Mouse (Mus musculus) thymus, postnatal 10 days (tissue): ENCODE measurements around the gene 2310034G01Rik.

Experiments used
- DNase-seq, 2 experiments: peaks; one replicate each; pipeline ENCODE4 v3.0.0; 2021; ENCODE audit warnings: low spot score in 2 of 2

2310034G01Rik gene

DNA sequence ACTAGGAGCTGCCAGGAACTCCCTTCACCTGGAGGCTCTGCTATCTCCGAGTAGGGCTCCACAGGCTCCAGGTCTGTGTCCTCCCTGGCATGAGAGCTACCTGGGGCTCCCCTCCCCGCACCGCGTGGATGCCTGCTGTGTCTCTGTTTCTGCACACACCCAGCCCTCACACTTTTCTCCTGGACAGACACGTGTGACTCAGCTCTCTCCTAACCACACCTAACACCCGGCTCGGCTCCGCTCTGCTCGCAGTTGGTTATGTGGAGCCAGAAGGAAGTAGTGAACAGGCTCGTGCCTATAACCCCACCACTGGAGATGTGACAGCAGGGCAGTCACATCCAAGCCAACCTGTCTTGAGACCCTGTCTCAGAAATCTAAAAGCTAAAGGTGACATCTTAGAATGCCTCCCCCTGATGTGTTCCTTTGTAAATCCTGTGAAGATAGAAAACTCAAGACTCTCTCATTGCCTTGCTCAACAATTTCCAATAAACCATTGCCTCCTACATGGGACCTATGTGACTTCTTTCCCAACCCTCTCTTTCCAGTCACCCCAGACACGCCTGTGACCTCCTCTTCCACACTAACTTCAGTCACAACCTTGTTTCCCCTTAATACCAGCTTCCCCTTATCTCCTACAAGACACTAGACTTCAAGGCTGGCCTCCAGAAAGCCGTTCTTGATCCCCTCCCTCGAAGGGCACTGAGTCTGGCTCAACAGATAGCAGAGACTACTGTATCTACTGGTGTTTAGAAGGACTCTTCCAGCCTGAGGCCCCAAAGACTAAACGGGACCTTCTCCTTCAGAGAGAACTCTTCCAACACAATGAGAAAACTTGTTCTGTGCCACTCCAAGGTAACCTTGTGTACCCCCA is 35.0 kb downstream of the 2310034G01Rik start:
- DNase-seq: no peak

- DNase-seq: peak in 1 of 2 experiments; percentile 9
Measured at GRCm38 (mm10) chr19:46314151-46314601, 35.9 kb downstream of the 2310034G01Rik start.

GRCm38 (mm10) chr19:46313591-46313990 is 36.5 kb downstream of the 2310034G01Rik start:
- DNase-seq: no peak

- DNase-seq: no peak
Measured at GRCm38 (mm10) chr19:46313116-46313515, 37.0 kb downstream of the 2310034G01Rik start.

DNA sequence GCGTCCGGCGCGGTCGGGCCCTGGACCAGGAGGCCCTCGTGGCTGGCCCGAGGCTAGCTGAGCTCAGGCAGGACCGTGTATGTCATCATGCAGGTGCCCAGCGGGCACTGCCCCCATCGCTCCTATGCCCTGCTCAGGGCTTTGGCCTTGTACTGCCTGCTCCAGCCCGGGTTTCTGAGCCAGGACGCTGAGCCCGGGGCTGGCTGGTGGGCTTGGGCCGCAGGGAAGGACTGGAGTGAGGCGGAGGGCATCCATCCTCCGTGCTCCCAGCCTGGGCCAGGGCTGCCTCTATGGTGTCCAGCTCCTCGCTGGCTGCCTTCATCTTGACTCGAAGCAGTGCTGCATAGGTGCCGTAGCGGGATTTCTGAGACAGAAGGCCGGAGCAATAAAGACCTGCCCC is 37.5 kb downstream of the 2310034G01Rik start:
- no peak for DNase-seq

- no peak for DNase-seq
Measured at GRCm38 (mm10) chr19:46311341-46311740, 38.8 kb downstream of the 2310034G01Rik start.

DNA sequence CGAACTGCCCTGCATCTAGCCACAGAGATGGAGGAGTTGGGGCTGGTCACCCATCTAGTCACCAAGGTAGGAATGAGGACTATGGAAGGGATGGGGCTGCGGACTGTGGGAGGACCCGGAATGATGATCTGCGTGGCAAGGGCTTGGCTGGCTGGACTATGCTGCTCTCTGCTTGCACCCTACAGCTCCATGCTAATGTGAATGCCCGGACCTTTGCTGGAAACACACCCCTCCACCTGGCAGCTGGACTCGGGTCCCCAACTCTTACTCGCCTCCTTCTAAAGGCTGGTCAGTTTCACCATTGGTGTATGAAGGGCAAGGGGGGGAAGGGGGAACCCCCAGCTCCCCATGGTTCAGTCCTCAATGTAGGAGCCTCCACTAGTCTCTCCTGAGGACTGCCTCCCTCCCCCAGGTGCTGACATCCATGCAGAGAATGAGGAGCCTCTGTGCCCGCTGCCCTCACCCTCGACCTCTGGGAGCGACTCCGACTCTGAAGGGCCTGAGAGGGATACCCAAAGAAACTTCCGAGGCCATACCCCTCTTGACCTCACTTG is 39.7 kb downstream of the 2310034G01Rik start:
- DNase-seq: no peak

DNA sequence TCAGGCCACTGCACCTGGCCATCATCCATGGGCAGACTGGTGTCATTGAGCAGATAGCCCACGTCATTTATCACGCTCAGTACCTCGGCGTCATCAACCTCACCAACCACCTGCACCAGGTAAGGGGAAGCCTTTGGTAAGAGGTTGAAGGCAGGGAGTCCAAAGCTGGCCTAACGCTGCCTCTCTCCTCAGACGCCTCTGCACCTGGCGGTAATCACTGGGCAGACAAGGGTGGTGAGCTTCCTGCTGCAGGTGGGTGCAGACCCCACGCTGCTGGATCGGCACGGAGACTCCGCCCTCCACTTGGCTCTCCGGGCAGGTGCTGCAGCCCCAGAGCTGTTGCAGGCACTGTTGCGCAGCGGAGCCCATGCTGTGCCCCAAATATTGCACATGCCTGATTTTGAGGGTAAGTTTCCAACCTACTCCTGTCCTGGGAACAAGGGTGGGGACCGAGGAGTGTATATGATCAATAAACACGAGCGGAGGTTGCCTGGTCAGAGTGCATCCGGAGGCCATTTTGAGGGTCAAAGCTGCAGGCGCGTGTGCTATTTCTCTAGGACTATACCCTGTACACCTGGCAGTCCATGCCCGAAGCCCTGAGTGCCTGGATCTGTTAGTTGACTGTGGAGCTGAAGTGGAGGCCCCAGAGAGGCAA is 40.3 kb downstream of the 2310034G01Rik start:
- DNase-seq: no peak

DNA sequence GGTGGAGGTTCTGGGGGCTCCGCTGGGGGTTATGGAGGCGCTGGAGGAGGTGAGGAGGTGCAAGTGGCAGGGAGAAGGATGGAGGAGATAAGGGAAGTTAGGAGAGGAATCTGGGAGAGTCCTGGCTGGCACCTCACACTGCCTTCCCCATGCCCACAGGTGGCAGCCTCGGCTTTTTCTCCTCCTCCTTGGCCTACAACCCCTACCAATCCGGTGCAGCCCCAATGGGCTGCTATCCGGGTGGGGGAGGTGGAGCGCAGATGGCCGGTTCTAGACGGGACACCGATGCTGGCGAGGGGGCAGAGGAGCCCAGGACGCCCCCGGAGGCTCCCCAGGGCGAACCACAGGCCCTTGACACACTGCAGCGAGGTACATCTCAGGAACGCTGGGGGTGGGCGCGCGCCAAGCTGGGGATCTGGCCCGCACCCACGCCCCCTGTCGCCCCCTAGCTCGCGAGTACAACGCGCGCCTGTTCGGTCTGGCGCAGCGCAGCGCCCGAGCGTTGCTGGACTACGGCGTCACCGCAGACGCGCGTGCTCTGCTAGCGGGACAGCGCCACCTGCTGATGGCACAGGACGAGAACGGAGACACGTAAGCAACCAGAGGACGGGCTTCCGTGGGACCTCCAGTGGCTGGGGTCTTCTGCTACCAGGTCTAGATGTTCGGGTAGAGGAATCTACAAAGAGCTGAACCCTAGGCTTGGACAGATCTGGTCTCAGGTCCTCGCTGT is 41.2 kb downstream of the 2310034G01Rik start:
- DNase-seq: peak; percentile 73 to 93

- DNase-seq: no peak
Measured at GRCm38 (mm10) chr19:46308303-46308702, 41.8 kb downstream of the 2310034G01Rik start.

- no peak for DNase-seq
Measured at GRCm38 (mm10) chr19:46307781-46308180, 42.3 kb downstream of the 2310034G01Rik start.

DNA sequence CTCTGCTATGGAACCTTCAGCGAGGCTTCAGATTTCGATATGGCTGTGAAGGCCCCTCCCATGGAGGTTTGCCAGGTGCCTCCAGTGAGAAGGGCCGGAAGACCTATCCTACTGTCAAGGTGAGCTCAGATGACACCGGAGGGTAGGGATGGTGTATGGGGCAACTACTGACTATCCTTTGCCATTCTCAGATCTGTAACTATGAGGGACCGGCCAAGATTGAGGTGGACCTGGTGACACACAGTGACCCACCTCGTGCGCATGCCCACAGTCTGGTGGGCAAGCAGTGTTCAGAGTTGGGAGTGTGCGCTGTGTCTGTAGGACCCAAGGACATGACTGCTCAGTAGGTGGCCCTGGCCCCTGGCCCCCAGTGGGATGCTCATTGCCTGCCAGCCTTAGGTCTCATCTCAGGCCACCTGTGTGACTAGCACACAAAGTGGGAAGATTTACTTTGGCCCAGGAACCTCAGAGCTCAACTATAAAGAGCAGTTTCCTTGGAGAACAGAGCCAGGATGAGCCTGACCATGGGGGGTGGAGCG is 43.3 kb downstream of the 2310034G01Rik start:
- DNase-seq: no peak

DNA sequence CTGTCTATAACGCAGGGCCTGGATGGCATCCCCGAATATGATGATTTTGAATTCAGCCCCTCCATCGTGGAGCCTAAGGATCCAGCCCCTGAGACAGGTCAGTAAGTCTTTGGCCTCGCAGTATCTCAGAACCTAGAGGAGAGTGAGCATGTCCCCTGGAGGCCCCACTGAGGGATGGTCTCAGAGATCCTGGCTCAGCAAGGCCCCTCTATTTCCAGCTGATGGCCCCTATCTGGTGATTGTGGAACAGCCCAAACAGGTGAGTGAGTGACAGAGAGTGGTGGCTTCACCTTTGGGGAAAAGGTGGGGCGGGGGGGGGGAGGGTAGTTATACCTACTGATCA is 43.9 kb downstream of the 2310034G01Rik start:
- no peak for DNase-seq

DNA sequence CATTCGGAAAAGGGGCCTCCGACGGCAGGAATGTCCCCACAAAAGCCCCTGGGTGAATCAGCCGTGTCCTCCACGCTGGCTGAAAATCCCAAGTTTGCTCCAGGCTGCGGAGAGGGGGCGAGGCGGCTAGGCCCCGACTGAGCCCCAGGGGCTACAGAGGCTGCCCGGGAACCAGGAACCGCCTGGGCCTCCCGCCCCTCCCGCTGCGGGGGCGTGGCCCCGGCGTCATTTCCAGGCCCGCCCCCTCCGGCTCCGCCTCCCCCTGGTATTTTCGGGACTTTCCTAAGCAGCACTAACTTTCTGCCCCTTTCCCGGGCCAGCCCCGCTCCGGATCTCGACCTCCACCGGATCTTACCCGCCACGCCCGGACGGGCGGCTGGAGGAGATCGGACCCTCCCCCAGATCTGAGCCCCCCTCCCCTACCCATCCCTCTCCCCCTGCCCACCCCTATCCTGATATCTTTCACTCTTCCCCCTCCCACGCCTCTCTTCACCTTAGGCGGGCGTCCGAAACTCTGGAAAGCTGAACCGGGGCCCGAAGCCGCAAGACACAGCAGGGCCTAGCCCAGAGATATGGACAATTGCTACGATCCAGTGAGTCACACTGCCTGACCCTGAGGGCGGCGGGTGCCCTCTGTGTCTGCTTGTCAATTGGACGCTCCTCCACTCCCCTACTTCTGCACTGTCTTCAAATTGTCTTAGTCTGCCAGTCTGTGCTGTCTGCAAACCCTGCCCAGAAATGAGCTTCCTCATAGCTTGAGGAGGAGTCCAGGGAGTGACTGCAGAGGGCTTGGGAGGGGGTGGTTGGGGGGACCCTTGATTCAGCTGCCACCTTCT is 44.5 kb downstream of the 2310034G01Rik start:
- DNase-seq: peak; percentile 82 to 88

DNA sequence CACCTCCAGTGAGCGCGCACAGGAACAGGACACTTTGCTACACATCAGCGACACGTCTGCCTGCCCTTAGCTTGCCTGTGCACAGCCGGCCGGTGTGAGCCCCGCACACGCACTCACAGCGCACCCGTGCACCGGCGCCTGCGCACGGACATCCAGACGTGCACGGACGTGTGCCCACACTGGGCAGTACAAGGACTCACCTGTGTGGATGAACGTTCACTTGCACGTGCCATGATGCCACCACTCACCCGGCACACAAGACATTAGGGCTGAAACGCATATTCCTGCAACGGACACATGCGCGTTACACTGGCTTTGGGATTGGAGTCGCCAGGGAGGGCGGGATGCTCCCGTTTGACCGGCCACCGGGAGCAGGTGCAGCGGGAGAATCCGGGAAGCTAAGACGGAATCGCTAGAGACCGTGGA is 45.2 kb downstream of the 2310034G01Rik start:
- no peak for DNase-seq

GRCm38 (mm10) chr19:46304216-46304841 is 45.8 kb downstream of the 2310034G01Rik start, which contains the start of gene Nfkb2:
Nfkb2 (plus strand) TSS chr19:46304320.
- peak; percentile 76 to 79 for DNase-seq

DNA sequence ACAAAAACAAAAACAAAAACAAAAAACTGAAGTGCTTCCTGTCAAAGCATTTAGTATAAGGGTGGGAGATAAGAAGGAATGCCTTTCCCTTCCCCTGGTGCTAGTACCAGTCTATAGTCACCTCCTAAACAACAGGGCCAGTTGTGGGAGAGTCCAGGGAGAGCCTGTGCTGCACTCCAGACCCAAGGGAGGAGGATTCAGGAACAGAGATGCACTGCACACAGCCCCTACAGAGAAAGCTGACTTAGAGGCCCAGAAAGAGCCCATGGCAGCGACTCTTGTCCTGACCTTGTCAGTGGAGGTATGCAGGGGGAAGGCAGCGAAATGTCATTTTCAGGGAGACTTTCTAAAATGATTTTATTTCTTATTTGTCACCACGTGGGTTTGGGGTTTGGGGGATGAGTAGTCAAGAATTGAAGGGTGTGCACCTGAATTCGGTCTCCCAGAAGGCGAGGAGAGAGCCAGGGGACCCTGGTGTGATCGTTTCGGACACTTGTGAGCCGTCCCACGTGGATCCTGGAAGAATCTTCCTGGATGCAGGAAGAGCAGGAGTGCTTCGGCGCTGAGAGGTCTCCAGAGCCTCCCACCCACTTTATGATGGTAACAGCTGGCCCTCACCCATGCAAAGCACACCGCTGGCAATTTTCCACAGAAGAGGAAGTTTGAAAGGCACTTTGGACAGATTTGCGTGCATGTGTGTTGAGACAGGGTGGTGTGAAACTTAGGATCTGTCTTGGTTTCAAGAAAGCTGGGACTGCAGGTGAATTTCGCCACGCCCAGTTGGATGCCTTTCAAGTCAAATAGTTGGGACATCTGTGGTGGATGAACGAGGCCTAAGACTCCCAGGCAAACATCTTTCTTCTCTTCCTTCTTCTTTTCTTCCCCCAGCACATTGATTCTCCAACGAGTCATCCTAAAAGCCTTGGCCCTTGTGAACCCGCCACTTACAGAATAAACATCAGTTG is 46.6 kb downstream of the 2310034G01Rik start:
- no peak for DNase-seq

DNA sequence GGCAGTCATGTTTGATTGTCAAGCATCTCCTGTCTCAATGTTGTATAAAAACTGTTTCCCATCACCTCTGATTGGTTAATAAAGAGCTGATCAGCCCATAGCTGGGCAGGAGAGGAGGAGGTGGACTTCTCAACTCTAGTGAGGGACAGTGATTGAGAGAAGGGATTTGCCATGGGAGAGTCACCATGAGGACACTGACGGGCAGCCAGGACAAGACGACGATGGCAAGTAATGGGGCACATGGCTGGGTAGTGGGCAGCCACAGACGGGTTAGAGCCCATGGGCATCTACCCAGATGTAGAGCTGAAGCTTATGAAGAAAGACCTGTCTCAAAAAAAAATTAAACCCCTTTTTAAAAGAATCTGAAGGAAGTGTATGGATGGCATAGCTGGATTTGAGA is 47.6 kb downstream of the 2310034G01Rik start:
- no peak for DNase-seq
